Mouse (Mus musculus): ENCODE results near the gene Pim3.

Pim3 gene

DNA sequence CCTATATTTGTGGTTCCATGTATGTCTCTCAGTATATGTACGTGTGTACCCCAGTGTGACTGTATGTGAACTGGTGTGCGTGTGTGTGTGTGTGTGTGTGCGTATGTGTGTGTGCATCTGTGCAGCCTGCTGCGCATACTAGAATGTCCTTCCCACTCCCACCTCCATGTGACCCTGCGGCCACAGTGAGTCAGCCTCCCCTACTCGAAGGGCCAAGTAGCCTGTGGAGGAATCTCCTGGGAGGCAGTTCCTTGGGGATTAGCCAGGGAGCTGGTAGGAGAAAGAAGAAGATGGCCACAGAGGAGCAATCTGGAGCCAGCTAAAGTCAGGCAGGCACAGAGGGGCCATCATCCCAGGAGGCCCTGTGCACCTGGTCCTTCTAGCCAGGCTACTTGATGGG is 12.5 kb downstream of the Pim3 start:
- no peaks in the 10 kb centered on the region for H3K36me3 ChIP-seq (ENCODE audit: control insufficient read depth, insufficient read depth, low read length, poor library complexity, severe bottlenecking)
- no peaks in the 10 kb centered on the region for H3K27me3 ChIP-seq (ENCODE audit: control insufficient read depth, insufficient read depth, low read length, poor library complexity, severe bottlenecking)
- DNase-seq (ENCODE audit: low read depth, low spot score), result no peak

GRCm38 (mm10) chr15:88875625-88876081 is 13.7 kb downstream of the Pim3 start:
- H3K27me3 ChIP-seq (ENCODE audit: control insufficient read depth, insufficient read depth, low read length, poor library complexity, severe bottlenecking), result no peaks in the 10 kb centered on the region
- no peak for DNase-seq (ENCODE audit: low read depth, low spot score)
- no peaks in the 10 kb centered on the region for H3K36me3 ChIP-seq (ENCODE audit: control insufficient read depth, insufficient read depth, low read length, poor library complexity, severe bottlenecking)

- Histone ChIP-seq H3K27me3 (ENCODE audit: control insufficient read depth, insufficient read depth, low read length, poor library complexity, severe bottlenecking) (no peaks in the 10 kb centered on the region), H3K36me3 (ENCODE audit: control insufficient read depth, insufficient read depth, low read length, poor library complexity, severe bottlenecking) (no peaks in the 10 kb centered on the region)
- DNase-seq (ENCODE audit: low read depth, low spot score), result peak; percentile 88
Observed at GRCm38 (mm10) chr15:88876155-88877020, 14.4 kb downstream of the Pim3 start.

DNA sequence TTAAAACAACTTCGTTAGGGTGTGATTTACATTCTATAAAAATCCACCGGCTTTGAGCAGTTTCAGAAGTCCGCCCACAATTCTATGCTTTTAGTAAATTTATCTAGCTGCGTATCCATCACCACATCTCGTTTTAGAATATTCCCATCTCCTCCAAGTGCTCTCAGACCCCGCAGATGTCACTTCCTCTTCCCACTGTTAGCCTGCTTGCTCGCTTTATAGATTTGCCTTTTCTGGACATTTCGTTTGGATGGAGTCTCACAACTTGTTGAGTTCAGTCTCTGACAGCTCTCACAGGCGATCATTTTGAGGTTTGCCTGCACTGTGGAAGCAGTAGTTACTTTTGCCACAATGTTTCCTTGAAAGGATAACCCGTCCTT is 15.0 kb downstream of the Pim3 start:
- DNase-seq (ENCODE audit: low read depth, low spot score), result no peak
- H3K36me3 ChIP-seq (ENCODE audit: control insufficient read depth, insufficient read depth, low read length, poor library complexity, severe bottlenecking), result no peaks in the 10 kb centered on the region
- H3K27me3 ChIP-seq (ENCODE audit: control insufficient read depth, insufficient read depth, low read length, poor library complexity, severe bottlenecking), result no peaks in the 10 kb centered on the region

DNA sequence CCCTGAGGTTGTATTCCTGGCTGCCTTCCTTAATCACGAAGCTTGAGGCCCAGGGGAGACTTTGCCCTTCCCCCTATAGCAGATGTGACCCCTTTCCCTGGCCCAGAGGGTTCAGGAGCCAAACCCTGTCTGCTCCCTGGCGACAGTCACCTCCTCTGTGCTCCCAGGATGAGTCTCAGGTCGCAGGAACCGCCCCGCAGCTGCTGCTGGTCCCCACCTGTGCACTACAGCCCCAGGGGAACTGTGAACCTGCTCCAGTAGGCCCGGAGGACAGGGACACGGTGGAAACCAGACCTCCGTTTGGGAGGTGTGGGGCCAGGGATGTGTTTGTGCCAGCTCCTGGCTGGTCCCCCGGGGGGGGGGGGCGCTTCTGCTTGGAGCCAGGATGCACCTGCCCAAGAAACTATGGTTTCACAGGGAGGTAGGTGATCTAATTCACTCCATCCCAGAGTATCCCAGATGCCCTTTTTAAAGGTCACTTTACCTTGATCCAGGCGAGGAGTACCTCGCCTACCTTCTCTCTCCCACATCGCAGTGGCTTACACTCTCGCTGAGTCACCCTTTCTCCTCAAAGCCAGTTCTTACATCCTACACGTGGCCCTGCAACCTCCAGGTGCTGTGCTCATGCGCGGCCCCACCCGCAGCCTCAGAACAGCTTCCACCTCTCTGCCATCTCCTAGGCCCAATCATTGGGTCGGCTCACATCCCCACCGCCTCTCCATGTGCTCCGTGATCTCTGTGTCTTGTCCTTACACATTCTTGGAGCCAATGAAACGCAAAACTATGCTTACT is 19.5 kb downstream of the Pim3 start:
- Histone ChIP-seq H3K27me3 (ENCODE audit: control insufficient read depth, insufficient read depth, low read length, poor library complexity, severe bottlenecking) (no peaks in the 10 kb centered on the region), H3K36me3 (ENCODE audit: control insufficient read depth, insufficient read depth, low read length, poor library complexity, severe bottlenecking) (no peaks in the 10 kb centered on the region)
- no peak for DNase-seq (ENCODE audit: low read depth, low spot score)

DNA sequence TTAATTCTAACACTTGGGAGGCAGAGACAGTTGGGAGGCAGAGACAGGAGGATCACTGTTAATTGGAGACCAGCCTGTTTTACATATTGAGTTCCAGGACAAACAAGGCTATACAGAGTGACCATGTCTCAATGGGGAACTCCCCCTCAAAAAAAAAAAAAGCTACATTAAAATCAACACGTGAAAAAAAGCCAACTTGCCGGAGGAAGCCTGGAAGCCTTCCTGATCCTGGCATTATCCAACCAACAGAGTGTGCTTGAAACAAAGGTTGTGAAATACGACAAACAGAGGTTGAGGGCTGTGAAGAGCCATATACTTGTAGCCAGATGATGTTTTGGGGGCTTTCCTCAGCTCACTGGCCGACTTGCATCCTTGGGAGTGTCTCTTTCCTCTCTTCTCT is 20.9 kb downstream of the Pim3 start:
- H3K36me3 ChIP-seq (ENCODE audit: control insufficient read depth, insufficient read depth, low read length, poor library complexity, severe bottlenecking), result no peaks in the 10 kb centered on the region
- no peaks in the 10 kb centered on the region for H3K27me3 ChIP-seq (ENCODE audit: control insufficient read depth, insufficient read depth, low read length, poor library complexity, severe bottlenecking)
- DNase-seq (ENCODE audit: low read depth, low spot score), result no peak

- Histone ChIP-seq H3K36me3 (ENCODE audit: control insufficient read depth, insufficient read depth, low read length, poor library complexity, severe bottlenecking) (no peaks in the 10 kb centered on the region), H3K27me3 (ENCODE audit: control insufficient read depth, insufficient read depth, low read length, poor library complexity, severe bottlenecking) (no peaks in the 10 kb centered on the region)
- DNase-seq (ENCODE audit: low read depth, low spot score), result no peak
Observed at GRCm38 (mm10) chr15:88883342-88883741, 21.4 kb downstream of the Pim3 start.

DNA sequence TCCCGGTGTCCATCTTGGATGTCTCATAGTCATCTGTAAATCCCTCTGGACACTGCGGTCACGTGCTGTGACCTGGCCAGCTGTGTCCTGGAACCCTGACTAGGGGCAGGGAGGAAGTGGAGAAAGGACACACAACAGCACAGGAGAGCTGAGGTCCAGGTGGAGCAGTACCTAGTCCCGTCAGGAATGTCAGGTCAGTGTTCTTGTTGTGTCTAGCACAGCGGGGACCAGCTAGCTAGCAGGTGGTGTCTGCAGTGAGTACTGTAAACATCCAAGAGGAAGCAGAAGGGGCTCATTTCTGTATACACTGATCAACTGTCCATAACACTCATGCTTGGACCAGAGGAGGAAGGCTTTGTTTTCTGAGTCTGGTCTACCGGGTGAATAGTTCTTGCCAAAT is 23.4 kb downstream of the Pim3 start:
- no peaks in the 10 kb centered on the region for H3K27me3 ChIP-seq (ENCODE audit: control insufficient read depth, insufficient read depth, low read length, poor library complexity, severe bottlenecking)
- no peaks in the 10 kb centered on the region for H3K36me3 ChIP-seq (ENCODE audit: control insufficient read depth, insufficient read depth, low read length, poor library complexity, severe bottlenecking)

DNA sequence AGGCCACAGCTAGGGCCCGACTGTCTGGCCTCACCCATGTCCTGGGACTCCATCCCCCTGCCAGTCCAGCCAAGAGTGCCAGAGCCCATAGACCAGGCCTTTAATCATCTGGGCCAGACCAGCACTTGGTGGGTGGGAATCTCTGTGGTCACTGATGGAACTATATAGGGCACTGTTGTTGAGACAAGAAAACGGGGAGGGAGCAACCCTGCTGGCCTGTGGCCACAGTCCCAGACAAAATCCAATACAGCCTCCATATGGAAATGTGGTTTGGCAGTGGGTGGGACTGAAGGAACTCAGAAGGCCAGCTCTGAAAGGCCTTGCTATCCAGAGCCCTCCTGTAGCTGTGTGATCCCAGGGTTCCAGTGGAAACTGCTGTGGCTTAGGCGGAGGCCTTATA is 27.0 kb downstream of the Pim3 start:
- DNase-seq (ENCODE audit: low read depth, low spot score), result no peak

More for the DNA sequence above, 23.4 kb downstream of the Pim3 start:
- no peak for DNase-seq (ENCODE audit: low read depth, low spot score)

DNA sequence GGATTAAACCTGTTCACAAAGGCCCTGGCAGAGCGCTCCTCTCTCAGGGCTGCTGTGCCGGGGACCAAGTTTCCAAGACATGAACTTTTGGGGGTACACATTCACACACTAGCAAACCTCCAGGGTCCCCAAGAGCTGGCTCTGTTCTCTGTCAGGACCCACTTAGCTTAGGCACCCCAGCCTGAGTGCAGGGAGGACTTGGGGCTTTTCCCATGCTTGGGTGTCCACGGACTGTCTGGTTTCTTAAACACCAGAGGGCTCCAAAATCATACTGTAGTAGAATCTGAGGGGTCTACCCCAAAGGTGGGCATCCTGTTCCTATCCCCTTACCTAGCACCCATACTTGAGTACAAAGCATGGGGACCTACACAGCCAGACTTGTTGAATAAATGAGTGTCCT is 28.0 kb downstream of the Pim3 start:
- no peaks in the 10 kb centered on the region for H3K36me3 ChIP-seq (ENCODE audit: control insufficient read depth, insufficient read depth, low read length, poor library complexity, severe bottlenecking)
- H3K27me3 ChIP-seq (ENCODE audit: control insufficient read depth, insufficient read depth, low read length, poor library complexity, severe bottlenecking), result no peaks in the 10 kb centered on the region
- no peak for DNase-seq (ENCODE audit: low read depth, low spot score)

More for the DNA sequence above, 27.0 kb downstream of the Pim3 start:
- Histone ChIP-seq H3K36me3 (ENCODE audit: control insufficient read depth, insufficient read depth, low read length, poor library complexity, severe bottlenecking) (no peaks in the 10 kb centered on the region), H3K27me3 (ENCODE audit: control insufficient read depth, insufficient read depth, low read length, poor library complexity, severe bottlenecking) (no peaks in the 10 kb centered on the region)

GRCm38 (mm10) chr15:88890751-88891675 is 29.0 kb downstream of the Pim3 start:
- H3K36me3 ChIP-seq (ENCODE audit: control insufficient read depth, insufficient read depth, low read length, poor library complexity, severe bottlenecking), result no peaks in the 10 kb centered on the region
- H3K27me3 ChIP-seq (ENCODE audit: control insufficient read depth, insufficient read depth, low read length, poor library complexity, severe bottlenecking), result no peaks in the 10 kb centered on the region
- DNase-seq (ENCODE audit: low read depth, low spot score), result peak; percentile 67

DNA sequence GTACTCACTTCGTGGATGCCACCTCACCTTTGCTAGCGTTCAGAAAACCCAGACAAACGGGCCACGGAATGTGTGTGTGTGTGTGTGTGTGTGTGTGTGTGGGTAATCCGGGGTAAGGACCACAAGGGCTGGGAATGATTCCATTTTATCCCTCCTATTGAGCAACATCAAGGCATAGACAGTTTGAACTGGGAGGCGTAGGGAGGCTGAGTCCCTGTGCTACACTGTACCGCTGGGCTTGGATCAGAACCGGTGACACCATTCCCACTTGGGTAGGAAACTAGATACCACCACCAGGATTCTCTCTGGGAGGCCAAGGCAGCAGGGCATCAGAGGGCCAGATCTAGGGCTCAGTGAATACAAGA is 29.7 kb downstream of the Pim3 start:
- H3K27me3 ChIP-seq (ENCODE audit: control insufficient read depth, insufficient read depth, low read length, poor library complexity, severe bottlenecking), result no peaks in the 10 kb centered on the region
- no peaks in the 10 kb centered on the region for H3K36me3 ChIP-seq (ENCODE audit: control insufficient read depth, insufficient read depth, low read length, poor library complexity, severe bottlenecking)
- no peak for DNase-seq (ENCODE audit: low read depth, low spot score)

- DNase-seq (ENCODE audit: low read depth, low spot score), result no peak
- no peaks in the 10 kb centered on the region for H3K27me3 ChIP-seq (ENCODE audit: control insufficient read depth, insufficient read depth, low read length, poor library complexity, severe bottlenecking)
- H3K36me3 ChIP-seq (ENCODE audit: control insufficient read depth, insufficient read depth, low read length, poor library complexity, severe bottlenecking), result no peaks in the 10 kb centered on the region
Observed at GRCm38 (mm10) chr15:88892252-88892651, 30.3 kb downstream of the Pim3 start.

- no peak for DNase-seq (ENCODE audit: low read depth, low spot score)
Observed at GRCm38 (mm10) chr15:88892876-88893275, 30.9 kb downstream of the Pim3 start.

More at GRCm38 (mm10) chr15:88892876-88893275, 30.9 kb downstream of the Pim3 start:
- no peaks in the 10 kb centered on the region for H3K36me3 ChIP-seq (ENCODE audit: control insufficient read depth, insufficient read depth, low read length, poor library complexity, severe bottlenecking)
- no peaks in the 10 kb centered on the region for H3K27me3 ChIP-seq (ENCODE audit: control insufficient read depth, insufficient read depth, low read length, poor library complexity, severe bottlenecking)

Data from splenic B cell, adult 2 months (primary cell).